Mouse (Mus musculus) G1E (cell line): ENCODE measurements around the gene Trim39.

ENCODE experiments used
- CTCF ChIP-seq: IDR thresholded peaks from 2 replicates; pipeline ENCODE4 v1.5.1; 2012; ENCODE audit warnings: low read depth, low read length, inconsistent platforms, mixed read lengths
- GATA1 ChIP-seq: IDR thresholded peaks from 2 replicates; pipeline ENCODE4 v1.6.1; 2012; ENCODE audit warnings: borderline replicate concordance, low read length, inconsistent platforms, mixed read lengths

DNA sequence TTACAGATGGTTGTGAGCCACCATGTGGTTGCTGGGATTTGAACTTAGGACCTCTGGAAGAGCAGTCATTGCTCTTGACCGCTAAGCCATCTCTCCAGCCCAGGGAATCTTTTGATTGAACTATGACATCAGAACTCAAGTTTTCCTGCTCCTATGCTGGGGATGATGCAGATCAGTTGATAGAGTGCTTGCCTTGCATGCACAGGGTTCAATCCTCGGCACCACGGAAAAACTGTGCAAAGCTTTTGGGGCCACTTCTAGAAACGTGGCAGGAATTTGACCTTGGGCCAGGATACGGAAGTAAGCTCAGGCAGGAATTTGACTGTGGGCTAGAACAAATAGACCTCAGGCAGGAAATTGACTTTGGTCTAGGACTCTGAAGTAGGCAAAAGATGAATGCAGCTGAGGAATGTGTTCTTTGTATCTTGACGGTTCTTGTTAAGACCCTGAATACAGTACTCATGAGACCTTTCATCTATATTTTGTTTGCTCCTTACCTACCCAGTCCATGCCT lies 18.9 kb downstream of the Trim39 start:
- TF ChIP-seq CTCF (no peak), GATA1 (no peak)
